Comparison of ENCODE assay signal across 8 mouse cellular contexts in genomic region chr10:3325447-3325846, GRCm38 (mm10). TPM values are rescaled to one million over a fixed set of nuclear protein-coding genes. Genes with fewer than 3 reads are reported as not detected.
DNase-seq lines count a peak whose midpoint lies in the region; ATAC-seq and TF ChIP-seq lines count a peak whose summit lies in the region.
"Had no signal": no experiment of that assay in that cellular context is flagged by ENCODE, and none has a peak within 500 bp of the region (broad histone marks: within the 10 kb centered on the region; RNA-seq: fewer than 3 reads in every experiment).

No protein-coding gene starts in this region.

- no peak for ATAC-seq in kidney, embryonic 16.5 days (ENCODE audit: low FRiP score, low TSS enrichment)

- H3K9me3 ChIP-seq in kidney, embryonic 16.5 days (ENCODE audit: low read length): peaks cover 4% of the 10 kb centered on the region; the same call in 1 of the 2 replicates

- no peak overlapping the region for H3K4me3 ChIP-seq in kidney, adult 2 months (ENCODE audit: insufficient read depth, low read depth, low read length)
- no peak overlapping the region for H3K4me3 ChIP-seq in kidney, embryonic 16.5 days (ENCODE audit: low read length)

- no peaks in the 10 kb centered on the region for H3K4me1 ChIP-seq in kidney, adult 2 months (ENCODE audit: control insufficient read depth, insufficient read depth, low read length)
- H3K4me1 ChIP-seq in kidney, embryonic 16.5 days (ENCODE audit: insufficient read depth, low read length): no peaks in the 10 kb centered on the region

- 25% methylated on average over 1 of the region's 1 CpGs for WGBS in kidney, adult 2 months
- WGBS in kidney, embryonic 16.5 days: 66% methylated on average over 1 of the region's 1 CpGs

- peak; percentile 49 for DNase-seq in kidney, adult 2 months
- peak; percentile 55 for DNase-seq in NIH3T3 (ENCODE audit: low read depth)
- DNase-seq in brain, adult 2 months (ENCODE audit: low read depth, low spot score): peak; percentile 43
- peak; percentile 45 for DNase-seq in lung, postnatal 10 days
- DNase-seq in neural tube, embryonic 10.5 days (ENCODE audit: extremely low spot score, low spot score): no peak
- DNase-seq in spleen, postnatal 10 days (ENCODE audit: low spot score in 2 of 2): no peak
- DNase-seq: layer of hippocampus, adult 9-11 months had no signal

- no peaks in the 10 kb centered on the region for H3K36me3 ChIP-seq in kidney, adult 2 months (ENCODE audit: control insufficient read depth, insufficient read depth, low read length)
- H3K36me3 ChIP-seq in kidney, embryonic 16.5 days (ENCODE audit: insufficient read depth, low read length): no peaks in the 10 kb centered on the region

- peak; percentile 71 for TF ChIP-seq CTCF in kidney, adult 2 months (conservative IDR thresholded peaks at IDR 0.05; ENCODE audit: insufficient read depth, insufficient read length, low read depth, low read length)

- H3K27me3 ChIP-seq in kidney, adult 2 months (replicated peaks; ENCODE audit: control insufficient read depth, insufficient read depth, low read length): no peaks in the 10 kb centered on the region
- no peaks in the 10 kb centered on the region for H3K27me3 ChIP-seq in kidney, embryonic 16.5 days (ENCODE audit: insufficient read depth, low read length)

- H3K27ac ChIP-seq in kidney, adult 2 months (ENCODE audit: insufficient read depth, low read depth, low read length): no peak overlapping the region
- H3K27ac ChIP-seq in kidney, embryonic 16.5 days (ENCODE audit: low read length): no peak overlapping the region

- no peak for TF ChIP-seq POLR2A in kidney, adult 2 months (IDR thresholded peaks at IDR 0.05; ENCODE audit: low read depth, low read length)

- no peak overlapping the region for H3K4me2 ChIP-seq in kidney, embryonic 16.5 days (replicated peaks; ENCODE audit: low read depth, low read length)

- no peak overlapping the region for H3K9ac ChIP-seq in kidney, embryonic 16.5 days (replicated peaks; ENCODE audit: low read length)

RNA-seq across cellular contexts. Expression of gene Ppp1r14c, which starts 40.4 kb away (rescaled TPM):
- 0.10 and 0.38 TPM in 2 replicates for polyA plus RNA-seq in kidney, adult 2 months (2012; rRNA removed)
- 6.2 and 8.0 TPM in 2 replicates for polyA plus RNA-seq in kidney, embryonic 16.5 days (2015; fragmentation: Nextera tagmentation; extraction: Ambion mirVana)

RNA-seq across cellular contexts. Expression of gene H60c, which starts 57.9 kb away (rescaled TPM):
- not detected in 2 replicates for polyA plus RNA-seq in kidney, adult 2 months (2012; rRNA removed)
- 0.14 TPM in 1 of 2 replicates, not detected in the other for polyA plus RNA-seq in kidney, embryonic 16.5 days (2015; fragmentation: Nextera tagmentation; extraction: Ambion mirVana)

Comparison
In these comparisons a context has a peak if more than half of its experiments do, and no peak if none do; other contexts are left out.
1. DNase-seq: peak in kidney, adult 2 months (single experiment), NIH3T3 (single experiment), brain, adult 2 months (single experiment) and lung, postnatal 10 days (single experiment); none in neural tube, embryonic 10.5 days (single experiment) and spleen, postnatal 10 days (0 of 2).